Mouse (Mus musculus) adrenal gland, adult 18-20 months (tissue): ENCODE measurements around the gene Ube2e1. TPM values are rescaled to one million over a fixed set of nuclear protein-coding genes. Genes with fewer than 3 reads are reported as not detected.
A peak's percentile ranks its signal among the peaks of the same experiment; 100 is the strongest.

Experiments used
- DNase-seq, 2 experiments: peaks; one replicate each; pipeline ENCODE4 v3.0.0; 2021 to 2022; ENCODE audit warnings: low spot score in 2 of 2
- long read RNA-seq, 2 experiments: library from polyadenylated mRNA; stranded (forward); transcript quantifications; one replicate each; pipeline ENCODE4 v2.0.0; 2021
- total RNA-seq, 2 experiments: library from RNA; stranded (reverse); gene quantifications; 1 replicate in 1 of 2; 2 replicates in 1 of 2; pipeline ENCODE4 v1.2.3; 2021

The Ube2e1 gene
- 10 to 100 TPM; 75.6 to 81.0 TPM for total RNA-seq
- long read RNA-seq, experiment 1, transcript Ube2e1-201 (6 exons, 1,408 nt), result major isoform, 17 of 21 reads
- long read RNA-seq, experiment 1, partial matches to known transcripts, result 3 of 21 reads
- long read RNA-seq, experiment 1, other reads (novel, unspliced or antisense), result 1 of 21 reads
- long read RNA-seq, experiment 2, transcript Ube2e1-201 (6 exons, 1,408 nt), result major isoform, 65 of 77 reads
- long read RNA-seq, experiment 2, partial matches to known transcripts, result 5 of 77 reads
- long read RNA-seq, experiment 2, other reads (novel, unspliced or antisense), result 5 of 77 reads

GRCm38 (mm10) chr14:18331693-18332131 lies at the start of gene Ube2e1:
Ube2e1 (minus strand) TSS chr14:18331859.
- peak; percentile 77 to 78 for DNase-seq

- no peak for DNase-seq
These were observed 48.2 kb upstream of the Ube2e1 start for GRCm38 (mm10) chr14:18379841-18380240.

- no peak for DNase-seq
These were observed 46.4 kb upstream of the Ube2e1 start for GRCm38 (mm10) chr14:18377944-18378575.

DNA sequence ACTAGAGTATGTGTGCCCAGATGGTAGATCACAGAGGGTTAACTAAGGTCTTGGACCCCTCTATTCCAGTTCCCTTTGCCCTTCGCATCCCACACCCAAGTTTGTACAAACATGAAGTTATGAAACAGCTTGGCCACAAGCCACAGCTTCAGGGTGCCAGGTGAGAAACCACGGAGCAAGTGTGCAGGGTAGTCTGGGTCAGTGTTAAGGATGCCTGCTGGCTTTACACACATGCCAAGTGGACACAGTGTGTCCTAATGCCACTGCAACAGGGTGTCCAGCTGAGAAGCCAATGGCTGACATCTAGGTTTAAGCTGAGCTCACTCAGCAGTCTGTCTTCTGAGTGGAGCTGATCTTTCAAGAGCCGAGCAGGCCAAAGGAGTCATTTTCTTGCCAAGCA lies 44.5 kb upstream of the Ube2e1 start:
- DNase-seq, result no peak

DNA sequence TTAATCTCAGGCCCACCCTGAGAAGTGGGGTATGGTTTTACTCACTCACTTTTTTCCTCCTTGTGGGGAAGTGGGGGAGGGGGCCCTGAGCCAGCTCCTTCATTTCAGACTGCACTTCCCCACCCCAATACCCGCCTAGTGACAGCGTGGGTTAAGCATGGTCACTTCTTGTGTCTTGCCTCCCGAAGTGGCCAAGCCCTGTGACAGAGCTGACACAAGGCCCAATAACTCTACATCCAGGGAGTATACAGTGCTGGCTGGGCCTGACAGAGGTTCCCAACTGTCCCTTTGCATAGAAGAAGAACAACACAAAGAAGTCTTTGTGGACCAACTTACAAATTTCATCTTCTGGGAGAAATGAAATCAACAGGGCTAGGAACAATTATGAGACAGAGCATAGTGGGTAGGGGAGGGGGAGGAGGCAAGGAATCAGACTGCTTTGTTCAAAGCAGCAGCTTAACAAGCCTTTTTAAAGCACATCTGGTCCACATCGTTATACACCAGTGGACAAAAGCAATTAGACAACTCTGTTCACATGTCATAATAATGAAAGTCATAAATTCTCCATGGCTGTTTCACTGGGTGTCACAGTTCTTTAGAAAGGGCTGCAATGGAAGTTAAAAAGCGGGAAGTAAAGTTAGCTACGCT lies 42.2 kb upstream of the Ube2e1 start:
- DNase-seq, result no peak

GRCm38 (mm10) chr14:18372761-18373610 lies 41.3 kb upstream of the Ube2e1 start:
- no peak for DNase-seq

GRCm38 (mm10) chr14:18369031-18369430 lies 37.4 kb upstream of the Ube2e1 start:
- no peak for DNase-seq

- DNase-seq, result no peak
These were observed 35.4 kb upstream of the Ube2e1 start for GRCm38 (mm10) chr14:18367025-18367424.

DNA sequence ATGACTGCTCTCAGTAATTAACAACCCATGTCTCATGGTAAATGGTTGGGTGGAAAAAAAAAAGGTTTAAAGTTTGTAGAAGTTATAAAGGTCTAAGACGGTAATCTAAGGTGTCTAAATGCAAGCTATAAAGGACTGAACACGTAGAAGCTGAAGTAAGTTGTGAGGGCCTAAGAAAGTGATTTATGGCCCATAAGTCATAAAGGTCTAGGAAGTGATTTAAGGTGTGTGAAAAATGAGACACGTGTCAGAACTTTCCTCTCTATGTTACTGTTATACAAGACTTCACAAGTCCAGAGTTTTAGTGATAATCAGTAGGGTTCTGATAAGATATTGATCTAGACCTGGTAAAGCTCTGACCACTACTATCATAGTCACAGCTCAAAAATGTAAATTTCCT lies 32.7 kb upstream of the Ube2e1 start:
- DNase-seq, result no peak

DNA sequence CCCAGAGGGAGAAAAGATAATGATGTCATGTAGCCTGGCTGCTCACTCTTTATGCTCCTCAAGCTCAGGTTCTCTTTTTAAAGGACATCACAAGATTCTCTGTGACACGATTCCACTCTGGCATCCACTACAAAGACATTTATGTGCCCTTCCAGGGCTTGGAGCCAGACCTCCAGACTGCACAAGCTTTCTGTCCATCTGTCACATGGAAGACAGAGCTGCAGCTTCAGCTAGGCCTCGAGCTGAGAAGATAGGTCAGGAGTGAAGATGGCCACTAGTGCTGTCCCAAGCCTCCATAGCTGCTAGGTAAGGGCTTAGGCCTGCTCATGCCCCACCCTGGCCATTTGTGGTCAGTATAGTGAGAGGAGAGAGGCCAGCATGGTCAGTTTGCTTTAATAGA lies 24.8 kb upstream of the Ube2e1 start:
- no peak for DNase-seq

- no peak for DNase-seq
These were observed 24.0 kb upstream of the Ube2e1 start for GRCm38 (mm10) chr14:18355514-18356190.

DNA sequence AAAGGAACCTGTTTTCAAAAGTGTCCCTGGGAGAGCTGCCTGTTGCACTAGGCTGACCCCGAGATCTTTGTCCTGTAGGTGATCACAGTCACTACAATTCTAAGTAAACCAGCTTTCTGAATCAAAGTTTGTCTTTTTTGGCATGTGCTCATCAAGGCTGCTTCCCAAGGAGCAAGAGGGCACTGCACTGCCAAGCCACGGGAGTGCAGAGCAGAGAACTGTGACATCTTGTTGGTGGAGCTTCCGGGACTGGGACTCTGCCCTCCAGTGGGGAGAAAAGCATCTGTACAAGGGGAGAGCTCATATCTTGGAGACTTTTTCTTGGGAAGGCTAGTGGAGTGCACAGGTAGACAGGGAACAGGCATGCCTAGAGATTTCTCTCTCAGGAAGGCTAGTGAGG lies 21.9 kb upstream of the Ube2e1 start:
- no peak for DNase-seq

- no peak for DNase-seq
These were observed 21.3 kb upstream of the Ube2e1 start for GRCm38 (mm10) chr14:18352934-18353333.

DNA sequence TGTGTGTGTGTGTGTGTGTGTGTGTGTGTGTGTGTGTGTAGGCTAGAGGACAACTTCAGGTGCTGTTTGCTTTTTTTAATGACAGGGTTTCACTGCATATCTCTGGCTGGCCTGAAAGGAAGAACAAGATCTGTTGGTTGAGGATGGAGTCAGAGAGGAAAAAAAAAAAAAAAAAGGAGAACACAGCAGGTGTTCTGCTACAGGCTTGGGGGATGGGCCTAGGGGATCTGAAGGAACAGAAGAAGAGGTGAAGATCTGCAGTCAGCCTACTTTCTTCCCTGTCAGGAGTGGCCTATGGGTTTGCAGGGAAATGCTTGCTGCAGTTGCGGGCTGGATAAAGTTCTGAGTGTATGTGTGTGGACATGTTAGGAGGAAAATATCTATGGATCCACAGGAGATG lies 19.0 kb upstream of the Ube2e1 start:
- no peak for DNase-seq

- no peak for DNase-seq
These were observed 18.2 kb upstream of the Ube2e1 start for GRCm38 (mm10) chr14:18349871-18350270.

- no peak for DNase-seq
These were observed 11.9 kb upstream of the Ube2e1 start for GRCm38 (mm10) chr14:18343589-18343988.

- DNase-seq, result no peak
These were observed 11.1 kb upstream of the Ube2e1 start for GRCm38 (mm10) chr14:18342749-18343148.

DNA sequence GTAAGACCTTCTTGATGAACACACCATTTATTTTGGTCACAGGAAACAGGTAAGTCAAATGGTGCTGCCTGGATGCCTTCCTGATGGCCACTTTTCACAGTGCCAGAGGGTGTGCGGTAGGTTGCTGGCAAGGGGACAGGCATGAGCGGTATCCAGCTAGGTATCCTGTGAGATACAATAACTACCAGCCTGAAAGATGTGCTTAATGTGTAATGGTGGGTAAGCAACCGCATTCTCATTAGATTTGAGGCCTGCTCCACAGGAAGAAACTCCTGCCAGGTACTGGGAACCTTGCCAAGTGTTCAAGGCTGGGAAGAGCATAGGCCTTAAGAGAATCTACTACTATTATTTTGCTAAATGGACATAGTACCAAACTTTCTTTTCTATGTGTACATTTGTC lies 9.4 kb upstream of the Ube2e1 start:
- no peak for DNase-seq

DNA sequence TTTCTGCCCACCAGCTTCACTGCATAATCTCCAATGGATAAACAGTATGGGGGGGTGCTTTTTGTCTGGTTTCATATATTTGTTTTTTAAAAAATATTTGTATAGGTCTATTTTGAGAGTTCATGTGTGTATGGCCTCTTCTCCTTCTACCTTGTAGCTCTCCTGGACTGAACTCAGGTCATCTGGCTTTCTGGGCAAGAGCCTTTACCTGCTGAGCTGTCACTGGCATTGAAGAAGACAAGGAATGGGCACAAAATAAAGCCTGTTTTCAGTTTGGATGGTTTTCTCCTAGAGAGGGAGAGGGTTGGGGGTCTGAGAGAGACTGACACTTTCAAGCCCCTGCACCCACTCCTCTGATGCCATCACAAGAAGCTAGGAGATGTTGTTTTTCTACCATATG lies 4.4 kb upstream of the Ube2e1 start:
- no peak for DNase-seq

- DNase-seq, result peak; percentile 25 to 36
These were observed 618 bp downstream of the Ube2e1 start for GRCm38 (mm10) chr14:18330789-18331692.
